ENCODE assay signal across 8 mouse cellular contexts in the genomic region with DNA sequence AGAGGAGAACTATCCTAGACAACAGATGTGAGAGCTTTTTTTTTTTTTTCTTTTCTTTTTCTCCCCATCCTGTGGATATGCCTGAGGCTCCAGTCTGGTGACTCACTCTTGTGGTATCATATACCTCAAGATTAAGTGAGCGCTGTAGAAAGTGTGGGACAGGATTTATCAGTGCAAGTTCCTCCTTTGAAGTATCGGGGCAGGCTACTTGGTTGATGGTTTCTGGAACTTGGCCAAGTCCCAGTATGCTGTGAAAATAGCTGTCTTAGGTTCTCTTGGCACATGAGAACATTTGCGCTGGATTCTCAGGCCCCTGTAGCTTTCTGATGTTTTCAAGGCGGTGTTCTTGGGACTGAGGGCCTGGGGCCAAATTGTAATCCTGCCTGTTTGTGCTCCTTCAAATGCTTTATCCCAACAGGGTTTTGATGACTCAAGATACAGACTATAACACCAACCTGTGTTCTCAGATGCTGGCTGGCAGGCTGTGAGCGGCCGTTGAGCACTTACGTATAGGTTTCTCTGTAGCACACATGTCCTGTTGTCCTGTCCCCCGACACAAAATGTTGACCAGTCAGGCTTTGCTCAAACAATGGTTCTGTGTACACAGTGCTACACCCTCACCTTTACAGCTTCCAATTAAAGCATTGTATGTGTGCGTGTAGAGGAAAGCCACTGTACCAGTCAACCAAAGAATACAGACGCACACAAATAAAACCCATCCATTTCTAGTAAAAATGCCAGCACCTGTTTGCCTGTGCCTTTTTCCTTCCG.
DNase-seq lines count a peak whose midpoint lies in the region; ATAC-seq and TF ChIP-seq lines count a peak whose summit lies in the region.
"Had no signal": no experiment of that assay in that cellular context is flagged by ENCODE, and none has a peak within 500 bp of the region (broad histone marks: within the 10 kb centered on the region; RNA-seq: fewer than 3 reads in every experiment).

No protein-coding gene starts in this region.

- no peak for DNase-seq in kidney, adult 18-20 months
- DNase-seq in MEL (ENCODE audit: low read depth, low spot score): peak; percentile 95
- DNase-seq in T-cell, adult 2 months (ENCODE audit: low spot score): peak; percentile 26
- DNase-seq in lung, postnatal 10 days: peak; percentile 54
- no peak for DNase-seq in urinary bladder, postnatal 4 days (ENCODE audit: low spot score in 2 of 2)
- DNase-seq: thymus, adult 2 months had no signal

- no peaks in the 10 kb centered on the region for H3K9me3 ChIP-seq in kidney, embryonic 16.5 days (ENCODE audit: low read length)
- H3K9me3 ChIP-seq in MEL (replicated peaks; ENCODE audit: insufficient read depth, low read length): no peaks in the 10 kb centered on the region

- TF ChIP-seq RAD21 in MEL (IDR thresholded peaks at IDR 0.05; ENCODE audit: low read depth, low read length): no peak; the same call in 1 of the 2 replicates

- H3K79me2 ChIP-seq in MEL (ENCODE audit: control insufficient read depth, insufficient read depth, low read length, poor library complexity): no peaks in the 10 kb centered on the region

- no peaks in the 10 kb centered on the region for H3K27me3 ChIP-seq in kidney, embryonic 16.5 days (ENCODE audit: insufficient read depth, low read length)
- H3K27me3 ChIP-seq in MEL (ENCODE audit: control insufficient read depth in 1 of 2, insufficient read depth in 2 of 2, low read length in 2 of 2): no peaks in the 10 kb centered on the region; a peak in 1 of 4 replicates

- 61% methylated on average over 11 of the region's 11 CpGs for WGBS in kidney, embryonic 16.5 days

- 0 out of 2 replicates have a peak overlapping the region, but pooled peaks have one; percentile 40 for H3K27ac ChIP-seq in kidney, embryonic 16.5 days (ENCODE audit: low read length)
- H3K27ac ChIP-seq in MEL (ENCODE audit: control insufficient read depth, low read depth, low read length): no peak overlapping the region

- H3K4me1 ChIP-seq in kidney, embryonic 16.5 days (ENCODE audit: insufficient read depth, low read length): peaks cover 6% of the 10 kb centered on the region; the same call in 1 of the 2 replicates
- H3K4me1 ChIP-seq in MEL (ENCODE audit: control insufficient read depth in 1 of 2, insufficient read depth in 2 of 2, low read length in 2 of 2): peaks cover 0 to 7% of the 10 kb centered on the region in 2 experiments; a peak in 1 of 4 replicates

- peak; percentile 82 to 93 for TF ChIP-seq EP300 in MEL (IDR thresholded peaks at IDR 0.05; ENCODE audit: low read depth in 1 of 2, low read length in 2 of 2)

- no peak for TF ChIP-seq CTCF in MEL (IDR thresholded peaks at IDR 0.05 in 2 of 3, conservative IDR thresholded peaks at IDR 0.05 in 1 of 3; ENCODE audit: control insufficient read depth in 1 of 3, insufficient read depth in 1 of 3, low read depth in 2 of 3, low read length in 3 of 3, poor library complexity in 1 of 3, severe bottlenecking in 1 of 3)

- peak; percentile 73; the same call in 1 of the 2 replicates for ATAC-seq in kidney, embryonic 16.5 days (ENCODE audit: low FRiP score, low TSS enrichment)
- no peak for ATAC-seq in cerebellum, adult (ENCODE audit: insufficient number of reproducible peaks, low FRiP score, low TSS enrichment)

- no peak overlapping the region for H3K9ac ChIP-seq in kidney, embryonic 16.5 days (replicated peaks; ENCODE audit: low read length)
- no peak overlapping the region for H3K9ac ChIP-seq in MEL (ENCODE audit: control insufficient read depth, low read depth, low read length, poor library complexity, severe bottlenecking)

- H3K36me3 ChIP-seq in kidney, embryonic 16.5 days (ENCODE audit: insufficient read depth, low read length): no peaks in the 10 kb centered on the region
- H3K36me3 ChIP-seq in MEL (ENCODE audit: control insufficient read depth in 1 of 2, insufficient read depth in 2 of 2, low read length in 2 of 2): peaks cover 0 to 5% of the 10 kb centered on the region in 2 experiments; a peak in 2 of 4 replicates

- H3K4me2 ChIP-seq in kidney, embryonic 16.5 days (replicated peaks; ENCODE audit: low read depth, low read length): no peak overlapping the region

- no peak for TF ChIP-seq POLR2A in MEL (IDR thresholded peaks at IDR 0.05; ENCODE audit: control insufficient read depth in 1 of 2, insufficient read depth in 1 of 2, low read depth in 1 of 2, low read length in 2 of 2, poor library complexity in 1 of 2)

- no peak overlapping the region for H3K4me3 ChIP-seq in kidney, embryonic 16.5 days (ENCODE audit: low read length)
- no peak overlapping the region for H3K4me3 ChIP-seq in MEL (ENCODE audit: control insufficient read depth in 1 of 2, insufficient read depth in 1 of 2, low read depth in 2 of 2, low read length in 2 of 2)

TF ChIP-seq in MEL, 35 proteins besides CTCF, POLR2A, EP300 and RAD21:
- TF ChIP-seq MAFK (IDR thresholded peaks at IDR 0.05; ENCODE audit: borderline replicate concordance, low read depth, low read length) (peak; percentile 63; the same call in 1 of the 2 replicates), CHD1 (IDR thresholded peaks at IDR 0.05; ENCODE audit: low read depth, low read length) (no peak), BHLHE40 (IDR thresholded peaks at IDR 0.05; ENCODE audit: borderline replicate concordance, low read depth, low read length) (peak; percentile 84), GATA1 (IDR thresholded peaks at IDR 0.05; ENCODE audit: low read depth, low read length) (peak; percentile 84), MAX (IDR thresholded peaks at IDR 0.05; ENCODE audit: low read length) (0 out of 2 replicates have a peak, but pooled peaks have one; percentile 34), MYB (IDR thresholded peaks at IDR 0.05; ENCODE audit: low read depth, low read length) (no peak), MYC (IDR thresholded peaks at IDR 0.05; ENCODE audit: low read depth, low read length) (no peak; the same call in 1 of the 2 replicates), POLR2AphosphoS5 (IDR thresholded peaks at IDR 0.05; ENCODE audit: borderline replicate concordance, low read depth, low read length) (no peak), HCFC1 (IDR thresholded peaks at IDR 0.05; ENCODE audit: low read depth, low read length) (no peak), UBTF (IDR thresholded peaks at IDR 0.05; ENCODE audit: borderline replicate concordance, insufficient read depth, low read depth, low read length) (no peak), ZMIZ1 (IDR thresholded peaks at IDR 0.05; ENCODE audit: low read depth, low read length) (no peak), MEF2A (IDR thresholded peaks at IDR 0.05; ENCODE audit: extremely low read depth, insufficient replicate concordance, low read depth, low read length, poor library complexity, severe bottlenecking) (no peak), RCOR1 (IDR thresholded peaks at IDR 0.05; ENCODE audit: low read depth, low read length) (peak; percentile 100), NRF1 (IDR thresholded peaks at IDR 0.05; ENCODE audit: insufficient read depth, low read depth, low read length, poor library complexity, severe bottlenecking) (no peak), POLR2AphosphoS2 (IDR thresholded peaks at IDR 0.05; ENCODE audit: low read length) (no peak), KAT2A (conservative IDR thresholded peaks at IDR 0.05; ENCODE audit: low read depth, low read length) (no peak), SMC3 (IDR thresholded peaks at IDR 0.05; ENCODE audit: low read depth, low read length) (peak; percentile 28; the same call in 1 of the 2 replicates), MXI1 (IDR thresholded peaks at IDR 0.05; ENCODE audit: low read depth, low read length) (no peak; the same call in 1 of the 2 replicates), JUND (IDR thresholded peaks at IDR 0.05; ENCODE audit: low read depth, low read length) (peak; percentile 96), ETS1 (IDR thresholded peaks at IDR 0.05; ENCODE audit: low read depth, low read length) (peak; percentile 82), ZC3H11A (IDR thresholded peaks at IDR 0.05; ENCODE audit: low read depth, low read length) (no peak), ZNF384 (IDR thresholded peaks at IDR 0.05; ENCODE audit: low read depth, low read length) (peak; percentile 94), TCF12 (IDR thresholded peaks at IDR 0.05; ENCODE audit: low read depth, low read length) (peak; percentile 71), ZKSCAN1 (IDR thresholded peaks at IDR 0.05; ENCODE audit: low read depth, low read length) (no peak), E2F4 (IDR thresholded peaks at IDR 0.05; ENCODE audit: borderline replicate concordance, low read depth, low read length) (no peak), SIN3A (IDR thresholded peaks at IDR 0.05; ENCODE audit: low read length) (no peak), TAL1 (IDR thresholded peaks at IDR 0.05; ENCODE audit: low read length) (0 out of 2 replicates have a peak, but pooled peaks have one; percentile 25), USF1 (IDR thresholded peaks at IDR 0.05; ENCODE audit: low read depth, low read length) (no peak), GABPA (IDR thresholded peaks at IDR 0.05; ENCODE audit: low read depth, low read length) (no peak), ELF1 (IDR thresholded peaks at IDR 0.05; ENCODE audit: low read depth, low read length) (no peak), MAZ (IDR thresholded peaks at IDR 0.05; ENCODE audit: low read depth, low read length) (no peak), USF2 (IDR thresholded peaks at IDR 0.05; ENCODE audit: borderline replicate concordance in 1 of 2, insufficient read depth in 1 of 2, low read depth in 1 of 2, low read length in 2 of 2) (no peak), TBP (IDR thresholded peaks at IDR 0.05; ENCODE audit: low read depth, low read length) (0 out of 2 replicates have a peak, but pooled peaks have one; percentile 19), CHD2 (IDR thresholded peaks at IDR 0.05; ENCODE audit: low read length) (no peak), NELFE (IDR thresholded peaks at IDR 0.05; ENCODE audit: low read depth, low read length) (no peak)

Comparison
In these comparisons a context has a peak if more than half of its experiments do, and no peak if none do; other contexts are left out.
1. DNase-seq: peak in MEL (single experiment), T-cell, adult 2 months (single experiment) and lung, postnatal 10 days (single experiment); none in kidney, adult 18-20 months (single experiment) and urinary bladder, postnatal 4 days (0 of 2).